8 mouse cellular contexts compared by ENCODE assay signal in the genomic region with DNA sequence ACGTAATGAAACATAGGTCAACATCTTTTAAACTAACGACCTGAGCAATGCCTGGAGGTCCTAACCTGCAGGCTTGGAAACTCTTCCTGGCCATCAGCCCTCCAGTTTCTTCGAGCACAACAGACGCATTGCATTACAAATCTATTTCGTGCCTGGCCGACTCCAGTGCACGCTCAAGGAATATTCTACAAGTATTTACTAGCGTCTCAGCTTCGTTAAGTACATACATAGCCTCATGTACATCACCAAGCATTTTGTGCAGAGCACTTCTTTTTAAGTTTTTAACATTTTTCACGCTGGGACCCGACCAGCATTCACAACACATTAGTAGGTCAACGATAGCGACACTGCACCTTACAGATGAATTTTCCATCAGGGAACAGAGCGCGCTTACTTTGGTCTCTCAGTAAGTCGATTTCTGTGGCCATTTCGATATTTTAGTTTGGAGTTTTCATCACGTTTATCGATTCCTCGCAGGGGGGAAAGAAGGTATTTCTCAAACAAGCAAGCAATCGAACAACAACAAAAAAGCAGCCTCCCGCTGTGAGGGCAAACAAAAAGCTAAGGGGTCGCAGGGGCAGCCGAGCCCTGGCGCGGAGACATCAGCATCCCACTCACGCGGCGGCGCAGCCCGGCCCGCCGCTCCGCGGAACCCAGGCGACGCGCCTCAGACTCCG. TPM values are rescaled to one million over a fixed set of nuclear protein-coding genes. Genes with fewer than 3 reads are reported as not detected.
DNase-seq lines count a peak whose midpoint lies in the region; ATAC-seq and TF ChIP-seq lines count a peak whose summit lies in the region.

No protein-coding gene starts in this region.

- no peaks in the 10 kb centered on the region for H3K4me1 ChIP-seq in brown adipose tissue, adult 24 weeks (ENCODE audit: control insufficient read depth, insufficient read depth, insufficient read length, low read length)
- peaks cover 16% of the 10 kb centered on the region for H3K4me1 ChIP-seq in kidney, embryonic 15.5 days
- peaks cover 4 to 9% of the 10 kb centered on the region in 2 experiments; a peak in 3 of 4 replicates for H3K4me1 ChIP-seq in liver, embryonic 14.5 days (replicated peaks; ENCODE audit: control insufficient read depth in 2 of 2, insufficient read depth in 2 of 2, low read length in 1 of 2)
- peaks cover 2% of the 10 kb centered on the region; the same call in 1 of the 2 replicates for H3K4me1 ChIP-seq in small intestine, adult 2 months (ENCODE audit: control insufficient read depth, insufficient read depth, insufficient read length, low read length)

- no peak for TF ChIP-seq CTCF in liver, embryonic 14.5 days (IDR thresholded peaks at IDR 0.05; ENCODE audit: low read depth)
- no peak for TF ChIP-seq CTCF in small intestine, adult 2 months (IDR thresholded peaks at IDR 0.05; ENCODE audit: extremely low read depth, insufficient read length, insufficient replicate concordance, low read depth, low read length)

- no peaks in the 10 kb centered on the region for H3K36me3 ChIP-seq in kidney, embryonic 15.5 days
- H3K36me3 ChIP-seq in liver, embryonic 14.5 days (replicated peaks; ENCODE audit: control insufficient read depth, insufficient read depth, low read depth): no peaks in the 10 kb centered on the region
- H3K36me3 ChIP-seq in small intestine, adult 2 months (ENCODE audit: control insufficient read depth, insufficient read depth, low read length): no peaks in the 10 kb centered on the region

- H3K27ac ChIP-seq in brown adipose tissue, adult 24 weeks (replicated peaks; ENCODE audit: low read depth, low read length): 0 out of 2 replicates have a peak overlapping the region, but pooled peaks have one; percentile 6
- H3K27ac ChIP-seq in kidney, embryonic 15.5 days: peak overlapping the region; percentile 96
- H3K27ac ChIP-seq in liver, embryonic 14.5 days: peak overlapping the region; percentile 73
- peak overlapping the region; percentile 26; the same call in 1 of the 2 replicates for H3K27ac ChIP-seq in small intestine, adult 2 months (ENCODE audit: insufficient read depth, low read depth, low read length)

- H3K4me3 ChIP-seq in brown adipose tissue, adult 24 weeks (ENCODE audit: insufficient read depth, low read depth, low read length): peak overlapping the region; percentile 71
- peak overlapping the region; percentile 80 for H3K4me3 ChIP-seq in kidney, embryonic 15.5 days (replicated peaks)
- peak overlapping the region; percentile 70 to 85 for H3K4me3 ChIP-seq in liver, embryonic 14.5 days (ENCODE audit: insufficient read depth in 1 of 2, low read depth in 2 of 2, low read length in 2 of 2)
- peak overlapping the region; percentile 85 for H3K4me3 ChIP-seq in small intestine, adult 2 months (ENCODE audit: low read depth, low read length)

- no peak for TF ChIP-seq POLR2A in small intestine, adult 2 months (IDR thresholded peaks at IDR 0.05; ENCODE audit: low read depth, low read length)

- H3K9ac ChIP-seq in kidney, embryonic 15.5 days: peak overlapping the region; percentile 81
- peak overlapping the region; percentile 88 for H3K9ac ChIP-seq in liver, embryonic 14.5 days (replicated peaks)

- no peak for ATAC-seq in kidney, embryonic 15.5 days (replicated peaks; ENCODE audit: low FRiP score)
- no peak for ATAC-seq in liver, embryonic 14.5 days (ENCODE audit: insufficient read depth)

- peak; percentile 17 to 40 for DNase-seq in cerebellum, adult 18-20 months
- no peak for DNase-seq in cerebellum, adult 8-10 months
- DNase-seq in A20 (ENCODE audit: low read depth, low spot score): peak; percentile 55
- DNase-seq in frontal cortex, postnatal 25 days (ENCODE audit: low spot score in 2 of 2): peak; percentile 5 to 7
- DNase-seq in liver, embryonic 14.5 days (ENCODE audit: low read depth in 3 of 3, low spot score in 3 of 3): peak in 1 of 3 experiments; percentile 10

- WGBS in kidney, embryonic 15.5 days: under 1% methylated on average over 35 of the region's 39 CpGs
- 1% methylated on average over 39 of the region's 39 CpGs for WGBS in liver, embryonic 14.5 days (ENCODE audit: insufficient replicate concordance)
- under 1% methylated on average over 39 of the region's 39 CpGs for WGBS in small intestine, adult 2 months

- TF ChIP-seq EP300 in liver, embryonic 14.5 days (IDR thresholded peaks at IDR 0.05; ENCODE audit: low read depth): no peak

- H3K27me3 ChIP-seq in kidney, embryonic 15.5 days: no peaks in the 10 kb centered on the region
- no peaks in the 10 kb centered on the region for H3K27me3 ChIP-seq in liver, embryonic 14.5 days (ENCODE audit: control insufficient read depth, insufficient read depth, low read length)
- no peaks in the 10 kb centered on the region for H3K27me3 ChIP-seq in small intestine, adult 2 months (ENCODE audit: control insufficient read depth, insufficient read depth, low read length)

- H3K9me3 ChIP-seq in kidney, embryonic 15.5 days (replicated peaks): no peaks in the 10 kb centered on the region
- H3K9me3 ChIP-seq in liver, embryonic 14.5 days (ENCODE audit: control insufficient read depth, low read length): no peaks in the 10 kb centered on the region

- H3K4me2 ChIP-seq in kidney, embryonic 15.5 days: peak overlapping the region; percentile 71
- H3K4me2 ChIP-seq in liver, embryonic 14.5 days (ENCODE audit: low read depth): peak overlapping the region; percentile 65

RNA-seq across cellular contexts. Expression of a gene that starts 0.6 kb away (rescaled TPM):
- 4.2 and 4.6 TPM in 2 replicates for polyA plus RNA-seq in brown adipose tissue, adult 24 weeks (2012; ENCODE audit: insufficient read depth, insufficient read length, missing spikeins)
- 26.1 and 26.5 TPM in 2 replicates for polyA plus RNA-seq in kidney, embryonic 15.5 days (2015; fragmentation: Nextera tagmentation; extraction: Ambion mirVana)
- 1.2 and 3.0 TPM in 2 replicates for polyA plus RNA-seq in liver, embryonic 14.5 days (2012; rRNA removed)
- polyA plus RNA-seq in liver, embryonic 14.5 days (2014; fragmentation: Nextera tagmentation; extraction: Ambion mirVana): 5.9 and 6.0 TPM in 2 replicates
- 1.2 and 3.0 TPM in 2 replicates for polyA plus RNA-seq in small intestine, adult 2 months (2012; rRNA removed)

RNA-seq across cellular contexts. Expression of a gene that starts 0.7 kb away (rescaled TPM):
- 18.4 and 26.0 TPM in 2 replicates for polyA plus RNA-seq in brown adipose tissue, adult 24 weeks (2012; ENCODE audit: insufficient read depth, insufficient read length, missing spikeins)
- polyA plus RNA-seq in kidney, embryonic 15.5 days (2015; fragmentation: Nextera tagmentation; extraction: Ambion mirVana): 17.8 and 19.5 TPM in 2 replicates
- polyA plus RNA-seq in liver, embryonic 14.5 days (2012; rRNA removed): 1.1 and 2.4 TPM in 2 replicates
- 4.6 and 5.5 TPM in 2 replicates for polyA plus RNA-seq in liver, embryonic 14.5 days (2014; fragmentation: Nextera tagmentation; extraction: Ambion mirVana)
- polyA plus RNA-seq in small intestine, adult 2 months (2012; rRNA removed): 0.13 and 0.22 TPM in 2 replicates

Comparison
In these comparisons a context has a peak if more than half of its experiments do, and no peak if none do; other contexts are left out.
1. H3K27ac ChIP-seq: peak in every context shown above with its lines; median percentile 96 in kidney, embryonic 15.5 days; 73 in liver, embryonic 14.5 days; 26 in small intestine, adult 2 months; 6 in brown adipose tissue, adult 24 weeks.